Mouse (Mus musculus): Measurements from ENCODE around the gene Ttyh3. TPM values are rescaled to one million over a fixed set of nuclear protein-coding genes. Genes with fewer than 3 reads are reported as not detected.

The Ttyh3 gene
- polyA plus RNA-seq, 1 experiment from 2014 or later, result 46.4 TPM

DNA sequence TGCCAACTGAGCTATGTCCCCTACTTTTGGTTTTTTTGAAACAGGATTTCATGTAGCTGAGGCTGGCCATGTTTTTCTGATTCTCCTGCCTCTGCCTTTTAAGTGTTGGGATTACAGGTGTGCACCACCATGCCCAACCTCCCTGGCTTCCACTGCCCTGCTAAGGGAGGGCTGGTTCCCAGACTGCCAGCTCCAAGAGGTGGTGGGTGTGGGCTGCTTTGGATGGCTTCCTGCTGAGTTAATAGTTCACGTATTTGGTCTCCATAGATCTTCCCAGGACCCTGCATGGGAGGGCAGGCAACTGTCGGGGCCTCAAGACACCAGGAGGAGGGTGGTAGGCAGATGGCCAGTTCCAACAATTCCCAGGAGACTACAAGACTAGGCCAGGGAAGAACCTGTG is 46.3 kb downstream of the Ttyh3 start:
- Histone ChIP-seq H3K36me3 (ENCODE audit: control insufficient read depth, insufficient read depth, low read length) (no peaks in the 10 kb centered on the region), H3K27me3 (ENCODE audit: control insufficient read depth, insufficient read depth, low read length) (peaks cover 5% of the 10 kb centered on the region; the same call in 1 of the 2 replicates), H3K4me2 (no peak overlapping the region), H3K9ac (ENCODE audit: low read length) (no peak overlapping the region), H3K9me3 (ENCODE audit: control insufficient read depth, low read length) (no peaks in the 10 kb centered on the region), H3K4me3 (ENCODE audit: low read depth, low read length) (no peak overlapping the region), H3K4me1 (ENCODE audit: control insufficient read depth, insufficient read depth, low read length) (peaks cover 20% of the 10 kb centered on the region), H3K27ac (ENCODE audit: low read depth, low read length) (no peak overlapping the region)
- DNase-seq (ENCODE audit: low spot score, missing footprints) (no peak), ATAC-seq (ENCODE audit: low FRiP score) (no peak)
- 63% methylated on average over 2 of the region's 2 CpGs for WGBS

DNA sequence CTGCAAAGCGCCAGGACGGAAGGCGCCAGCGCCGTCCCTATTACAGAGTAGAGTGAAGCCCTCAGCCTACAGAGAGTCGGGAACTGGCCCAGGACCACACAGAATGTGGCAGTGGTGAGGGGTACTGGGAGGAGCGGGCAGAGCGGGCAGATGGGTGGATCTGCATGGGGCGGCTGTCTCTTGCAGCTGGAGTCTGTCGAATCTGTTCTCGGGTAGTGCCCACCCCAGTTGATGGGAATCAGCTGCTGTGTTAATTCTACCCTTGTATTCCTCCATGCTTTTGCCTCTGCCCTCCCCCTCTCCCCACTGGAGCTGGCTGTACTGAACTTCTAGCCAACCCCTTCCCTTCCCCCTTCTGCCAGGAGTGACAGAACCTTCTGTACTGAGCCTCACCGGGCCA is 47.1 kb downstream of the Ttyh3 start:
- Histone ChIP-seq H3K4me3 (ENCODE audit: low read depth, low read length) (no peak overlapping the region), H3K4me1 (ENCODE audit: control insufficient read depth, insufficient read depth, low read length) (peaks cover 18% of the 10 kb centered on the region), H3K4me2 (no peak overlapping the region), H3K27ac (ENCODE audit: low read depth, low read length) (no peak overlapping the region), H3K9me3 (ENCODE audit: control insufficient read depth, low read length) (no peaks in the 10 kb centered on the region), H3K9ac (ENCODE audit: low read length) (no peak overlapping the region), H3K27me3 (ENCODE audit: control insufficient read depth, insufficient read depth, low read length) (peaks cover 5% of the 10 kb centered on the region; the same call in 1 of the 2 replicates), H3K36me3 (ENCODE audit: control insufficient read depth, insufficient read depth, low read length) (no peaks in the 10 kb centered on the region)
- DNase-seq (ENCODE audit: low spot score, missing footprints) (no peak), ATAC-seq (ENCODE audit: low FRiP score) (no peak)
- WGBS, result 82% methylated on average over 12 of the region's 12 CpGs

DNA sequence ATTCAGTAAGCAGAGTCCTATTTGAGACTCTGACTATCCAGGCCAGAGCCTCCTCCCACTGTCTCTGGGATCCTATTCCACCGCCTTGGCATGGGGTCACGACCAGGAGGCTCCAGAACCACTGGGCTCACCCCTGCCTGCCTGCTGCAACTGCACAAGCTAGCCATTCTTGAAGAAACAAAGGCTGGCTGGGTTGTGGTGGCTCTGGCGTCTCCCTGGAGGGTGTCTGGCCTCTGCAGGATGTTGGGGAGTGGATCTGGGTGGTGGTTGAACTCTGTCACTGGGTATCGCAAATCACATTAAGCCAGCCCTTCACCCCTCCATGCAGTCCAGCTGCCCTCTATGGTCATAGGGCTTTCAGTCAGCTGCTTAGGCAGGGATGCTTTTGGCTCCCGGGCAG is 48.9 kb downstream of the Ttyh3 start:
- Histone ChIP-seq H3K9me3 (ENCODE audit: control insufficient read depth, low read length) (no peaks in the 10 kb centered on the region), H3K4me2 (no peak overlapping the region), H3K4me1 (ENCODE audit: control insufficient read depth, insufficient read depth, low read length) (peaks cover 3% of the 10 kb centered on the region; the same call in 1 of the 2 replicates), H3K27ac (ENCODE audit: low read depth, low read length) (no peak overlapping the region), H3K36me3 (ENCODE audit: control insufficient read depth, insufficient read depth, low read length) (no peaks in the 10 kb centered on the region), H3K9ac (ENCODE audit: low read length) (no peak overlapping the region), H3K27me3 (ENCODE audit: control insufficient read depth, insufficient read depth, low read length) (no peaks in the 10 kb centered on the region), H3K4me3 (ENCODE audit: low read depth, low read length) (no peak overlapping the region)
- ATAC-seq (ENCODE audit: low FRiP score), result no peak
- 66% methylated on average over 5 of the region's 5 CpGs for WGBS
- no peak for DNase-seq (ENCODE audit: low spot score, missing footprints)

DNA sequence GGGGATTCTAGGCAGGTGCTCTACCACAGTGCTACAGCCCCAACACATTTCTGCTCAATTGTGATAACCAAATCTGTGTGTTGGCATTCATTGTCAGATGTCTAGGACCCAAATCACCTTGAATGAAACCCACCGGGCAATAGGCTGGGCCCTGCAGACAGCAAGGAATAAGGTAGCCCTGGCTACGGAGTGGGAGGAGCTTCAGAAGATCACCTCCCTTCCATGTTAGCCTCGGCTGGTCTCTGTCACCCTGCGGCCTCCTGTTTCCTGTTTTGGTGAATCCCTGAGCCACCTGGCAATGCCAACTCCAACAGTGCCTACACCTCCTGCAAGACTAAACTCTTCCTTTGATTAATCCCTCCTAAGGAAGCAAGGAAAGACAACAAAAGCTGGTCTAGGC is 51.0 kb downstream of the Ttyh3 start:
- 92% methylated on average over 4 of the region's 4 CpGs for WGBS
- ATAC-seq (ENCODE audit: low FRiP score), result no peak
- no peak overlapping the region for H3K4me2 ChIP-seq

DNA sequence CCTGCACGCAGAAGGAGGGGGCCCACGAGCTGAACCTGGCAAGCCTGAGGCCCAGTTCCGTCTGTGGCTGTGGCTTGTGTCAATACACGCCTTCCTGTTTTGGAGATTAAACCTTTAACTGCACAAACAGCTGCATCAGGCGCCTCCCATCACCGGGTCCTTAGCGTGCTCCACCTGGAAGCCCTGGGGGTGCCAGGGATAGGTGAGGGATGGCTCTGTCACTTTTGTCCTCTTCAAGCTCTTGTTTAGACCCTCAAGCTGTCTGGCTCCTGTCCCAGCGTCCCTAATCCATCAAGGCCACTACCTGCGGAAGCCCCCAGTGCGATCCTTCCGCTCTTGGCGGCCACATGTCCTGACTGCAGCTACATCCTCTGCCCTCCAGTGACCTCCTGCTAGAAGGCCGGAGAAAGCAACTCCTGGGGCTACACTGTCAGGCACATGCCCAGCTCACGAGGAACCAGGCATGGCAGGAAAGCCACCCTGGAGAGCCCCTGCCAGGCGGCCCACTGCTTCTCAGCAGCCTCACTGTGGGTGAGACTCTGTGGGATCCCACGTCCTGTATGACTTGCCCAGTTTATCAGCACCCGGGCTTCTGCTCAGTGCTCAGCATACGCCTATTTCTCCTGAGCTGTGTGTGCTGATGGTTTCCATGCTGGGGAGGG is 51.8 kb downstream of the Ttyh3 start:
- Histone ChIP-seq H3K9ac (ENCODE audit: low read length) (no peak overlapping the region), H3K4me2 (no peak overlapping the region), H3K4me3 (ENCODE audit: low read depth, low read length) (no peak overlapping the region), H3K27me3 (ENCODE audit: control insufficient read depth, insufficient read depth, low read length) (no peaks in the 10 kb centered on the region), H3K4me1 (ENCODE audit: control insufficient read depth, insufficient read depth, low read length) (peaks cover 2% of the 10 kb centered on the region; the same call in 1 of the 2 replicates), H3K36me3 (ENCODE audit: control insufficient read depth, insufficient read depth, low read length) (no peaks in the 10 kb centered on the region), H3K9me3 (ENCODE audit: control insufficient read depth, low read length) (no peaks in the 10 kb centered on the region), H3K27ac (ENCODE audit: low read depth, low read length) (no peak overlapping the region)
- ATAC-seq (ENCODE audit: low FRiP score), result no peak
- WGBS, result 78% methylated on average over 18 of the region's 18 CpGs
- no peak for DNase-seq (ENCODE audit: low spot score, missing footprints)

More for the DNA sequence above, 51.0 kb downstream of the Ttyh3 start:
- Histone ChIP-seq H3K36me3 (ENCODE audit: control insufficient read depth, insufficient read depth, low read length) (no peaks in the 10 kb centered on the region), H3K27me3 (ENCODE audit: control insufficient read depth, insufficient read depth, low read length) (no peaks in the 10 kb centered on the region), H3K9ac (ENCODE audit: low read length) (no peak overlapping the region), H3K4me3 (ENCODE audit: low read depth, low read length) (no peak overlapping the region), H3K9me3 (ENCODE audit: control insufficient read depth, low read length) (no peaks in the 10 kb centered on the region), H3K4me1 (ENCODE audit: control insufficient read depth, insufficient read depth, low read length) (peaks cover 2% of the 10 kb centered on the region; the same call in 1 of the 2 replicates), H3K27ac (ENCODE audit: low read depth, low read length) (no peak overlapping the region)
- no peak for DNase-seq (ENCODE audit: low spot score, missing footprints)

DNA sequence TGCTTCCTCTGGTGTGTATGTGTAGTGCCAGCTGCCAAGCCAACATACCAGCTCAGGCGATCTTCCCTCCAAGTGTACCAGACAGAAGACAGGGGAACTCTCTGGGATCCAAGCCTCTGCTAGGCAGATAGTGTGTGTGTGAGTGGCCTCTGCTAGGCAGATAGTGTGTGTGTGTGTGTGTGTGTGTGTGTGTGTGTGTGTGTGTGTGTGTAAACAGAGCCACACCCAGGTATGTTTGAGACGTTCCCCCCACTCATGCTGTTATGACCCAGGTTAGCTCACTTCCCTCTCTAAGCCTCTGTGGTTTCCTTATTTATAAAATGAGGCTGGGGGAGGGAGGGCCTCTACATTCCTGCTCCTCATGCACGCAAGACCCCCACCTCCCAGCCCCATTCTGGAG is 52.4 kb downstream of the Ttyh3 start:
- Histone ChIP-seq H3K4me1 (ENCODE audit: control insufficient read depth, insufficient read depth, low read length) (peaks cover 6% of the 10 kb centered on the region), H3K36me3 (ENCODE audit: control insufficient read depth, insufficient read depth, low read length) (no peaks in the 10 kb centered on the region), H3K9me3 (ENCODE audit: control insufficient read depth, low read length) (no peaks in the 10 kb centered on the region), H3K27ac (ENCODE audit: low read depth, low read length) (no peak overlapping the region), H3K27me3 (ENCODE audit: control insufficient read depth, insufficient read depth, low read length) (no peaks in the 10 kb centered on the region), H3K4me2 (no peak overlapping the region), H3K9ac (ENCODE audit: low read length) (no peak overlapping the region), H3K4me3 (ENCODE audit: low read depth, low read length) (no peak overlapping the region)
- ATAC-seq (ENCODE audit: low FRiP score) (no peak), DNase-seq (ENCODE audit: low spot score, missing footprints) (no peak)
- WGBS, result 78% methylated on average over 3 of the region's 3 CpGs

DNA sequence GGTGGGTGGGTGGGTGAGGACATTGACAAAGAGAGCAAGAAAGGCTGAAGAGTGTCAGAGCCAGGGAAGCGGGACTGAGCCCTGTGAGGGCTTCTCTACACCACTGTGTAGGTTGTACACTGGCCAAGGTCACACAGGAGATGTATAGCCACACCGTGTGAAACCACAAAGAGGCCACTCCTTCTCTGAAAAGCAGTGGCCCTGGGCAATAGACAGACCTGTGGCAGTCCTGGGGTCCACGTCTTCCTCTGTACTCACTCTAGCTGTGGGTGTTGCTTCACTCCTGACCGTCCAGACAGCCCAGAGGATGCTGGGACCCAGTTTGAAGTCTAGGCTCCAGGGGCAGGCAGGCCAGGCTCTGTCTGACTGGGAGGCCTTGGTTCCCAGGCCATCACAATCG is 54.0 kb downstream of the Ttyh3 start:
- no peaks in the 10 kb centered on the region for H3K27me3 ChIP-seq (ENCODE audit: control insufficient read depth, insufficient read depth, low read length)
- H3K36me3 ChIP-seq (ENCODE audit: control insufficient read depth, insufficient read depth, low read length), result no peaks in the 10 kb centered on the region
- no peak overlapping the region for H3K4me2 ChIP-seq
- DNase-seq (ENCODE audit: low spot score, missing footprints) (no peak), ATAC-seq (ENCODE audit: low FRiP score) (no peak)
- no peak overlapping the region for H3K4me3 ChIP-seq (ENCODE audit: low read depth, low read length)
- no peak overlapping the region for H3K27ac ChIP-seq (ENCODE audit: low read depth, low read length)
- H3K9me3 ChIP-seq (ENCODE audit: control insufficient read depth, low read length), result no peaks in the 10 kb centered on the region
- 64% methylated on average over 5 of the region's 5 CpGs for WGBS
- H3K9ac ChIP-seq (ENCODE audit: low read length), result no peak overlapping the region
- H3K4me1 ChIP-seq (ENCODE audit: control insufficient read depth, insufficient read depth, low read length), result peaks cover 4% of the 10 kb centered on the region

DNA sequence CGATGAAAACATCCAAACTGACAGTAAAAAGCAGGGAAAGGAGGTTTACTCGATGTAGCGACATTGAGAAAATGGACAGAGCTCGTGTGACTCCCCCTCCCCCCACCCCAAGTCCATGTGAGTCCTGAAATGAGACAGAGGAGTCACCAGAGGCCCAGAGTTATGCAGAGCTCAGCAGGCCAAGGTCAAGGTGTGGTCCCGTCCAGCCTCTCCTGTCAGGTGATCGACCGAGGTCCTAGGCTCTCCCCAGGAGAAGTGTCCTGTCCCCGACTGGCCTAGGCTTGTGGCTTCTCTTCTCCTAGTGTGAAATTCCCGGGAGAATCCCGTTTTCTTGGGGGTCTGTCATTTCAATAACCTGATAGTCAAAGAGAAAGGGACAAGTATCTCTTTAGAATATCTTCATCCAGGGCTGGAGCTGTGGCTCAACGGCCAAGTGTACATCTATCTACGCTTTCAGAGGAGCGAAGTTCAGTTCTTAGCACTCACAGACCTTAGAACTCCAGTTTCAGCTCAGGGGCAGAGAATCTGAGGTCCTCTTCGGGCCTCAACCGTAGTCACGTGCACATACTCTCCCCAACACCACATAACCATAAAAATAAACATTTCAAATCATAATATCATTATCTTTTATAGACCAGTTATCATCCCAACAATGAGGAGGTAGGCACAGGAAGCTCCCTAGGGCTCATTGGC is 59.6 kb downstream of the Ttyh3 start:
- H3K9ac ChIP-seq (ENCODE audit: low read length), result no peak overlapping the region
- peaks cover 14% of the 10 kb centered on the region for H3K4me1 ChIP-seq (ENCODE audit: control insufficient read depth, insufficient read depth, low read length)
- H3K4me3 ChIP-seq (ENCODE audit: low read depth, low read length), result no peak overlapping the region
- H3K36me3 ChIP-seq (ENCODE audit: control insufficient read depth, insufficient read depth, low read length), result no peaks in the 10 kb centered on the region
- no peaks in the 10 kb centered on the region for H3K27me3 ChIP-seq (ENCODE audit: control insufficient read depth, insufficient read depth, low read length)
- no peak overlapping the region for H3K4me2 ChIP-seq
- DNase-seq (ENCODE audit: low spot score, missing footprints) (no peak), ATAC-seq (ENCODE audit: low FRiP score) (no peak)
- no peaks in the 10 kb centered on the region for H3K9me3 ChIP-seq (ENCODE audit: control insufficient read depth, low read length)
- WGBS, result 89% methylated on average over 16 of the region's 16 CpGs
- H3K27ac ChIP-seq (ENCODE audit: low read depth, low read length), result no peak overlapping the region

DNA sequence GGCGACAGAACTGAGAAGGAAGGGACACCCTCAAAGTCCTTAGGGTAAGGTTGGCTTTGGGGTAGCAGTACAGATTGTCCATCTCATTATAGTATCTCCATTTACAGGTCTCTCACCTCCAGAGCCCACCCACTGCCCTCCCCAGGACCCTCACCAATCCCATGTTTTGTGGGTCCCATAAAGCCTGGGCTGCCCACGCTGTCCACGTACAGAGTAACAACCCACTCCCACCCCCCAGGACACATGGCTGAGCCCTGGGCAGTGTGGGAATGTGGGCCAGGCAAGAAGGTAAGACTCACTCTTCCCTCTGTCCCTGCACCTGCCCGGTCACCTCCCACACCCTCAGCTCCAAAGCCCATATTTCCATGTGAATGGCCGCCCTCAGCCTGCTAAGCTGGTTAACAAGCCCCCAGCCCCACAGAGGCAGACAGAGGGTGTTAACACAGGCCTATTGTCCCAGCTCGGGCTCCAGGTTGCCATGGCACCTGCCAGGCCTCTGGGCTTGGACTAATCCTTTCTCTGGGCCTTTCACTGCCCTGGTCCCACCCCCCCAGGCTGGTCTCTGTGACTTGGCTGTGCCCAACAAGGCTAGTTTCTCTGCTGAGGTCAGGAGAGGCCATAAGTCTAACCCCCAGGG is 65.0 kb downstream of the Ttyh3 start:
- Histone ChIP-seq H3K4me1 (ENCODE audit: control insufficient read depth, insufficient read depth, low read length) (peaks cover 60% of the 10 kb centered on the region), H3K36me3 (ENCODE audit: control insufficient read depth, insufficient read depth, low read length) (no peaks in the 10 kb centered on the region), H3K4me3 (ENCODE audit: low read depth, low read length) (no peak overlapping the region), H3K4me2 (peak overlapping the region; percentile 32; the same call in 1 of the 2 replicates), H3K27ac (ENCODE audit: low read depth, low read length) (peak overlapping the region; percentile 93), H3K27me3 (ENCODE audit: control insufficient read depth, insufficient read depth, low read length) (no peaks in the 10 kb centered on the region), H3K9me3 (ENCODE audit: control insufficient read depth, low read length) (no peaks in the 10 kb centered on the region), H3K9ac (ENCODE audit: low read length) (peak overlapping the region; percentile 45)
- peak; percentile 88 for ATAC-seq (ENCODE audit: low FRiP score)
- peak; percentile 97 for DNase-seq (ENCODE audit: low spot score, missing footprints)
- WGBS, result 9% methylated on average over 6 of the region's 6 CpGs

All from midbrain, embryonic 11.5 days (tissue).